Mouse (Mus musculus) mouse embryonic stem cell (cell line): ENCODE measurements around the gene Fancd2.

Experiments used
- in situ Hi-C, 2 experiments: fragments of 300-500 bp; cut with MboI; formaldehyde crosslinking; loops; 1 replicate in 1 of 2; 3 replicates in 1 of 2; pipeline ENCODE4 v1.14.3; 2019 to 2020; ENCODE audit warnings: low sequenced_read_pairs in 2 of 2, low pct_unique_long_range_greater_than_20kb in 1 of 2, mixed read lengths in 1 of 2; ENCODE audit not compliant: unreplicated experiment in 1 of 2

Gene Fancd2

GRCm38 (mm10) chr6:113602821-113603220 is 71.3 kb downstream of the Fancd2 start:
- in situ Hi-C loops: no loop called here

GRCm38 (mm10) chr6:113603993-113604392 is 72.5 kb downstream of the Fancd2 start:
- in situ Hi-C loops: no loop called here

DNA sequence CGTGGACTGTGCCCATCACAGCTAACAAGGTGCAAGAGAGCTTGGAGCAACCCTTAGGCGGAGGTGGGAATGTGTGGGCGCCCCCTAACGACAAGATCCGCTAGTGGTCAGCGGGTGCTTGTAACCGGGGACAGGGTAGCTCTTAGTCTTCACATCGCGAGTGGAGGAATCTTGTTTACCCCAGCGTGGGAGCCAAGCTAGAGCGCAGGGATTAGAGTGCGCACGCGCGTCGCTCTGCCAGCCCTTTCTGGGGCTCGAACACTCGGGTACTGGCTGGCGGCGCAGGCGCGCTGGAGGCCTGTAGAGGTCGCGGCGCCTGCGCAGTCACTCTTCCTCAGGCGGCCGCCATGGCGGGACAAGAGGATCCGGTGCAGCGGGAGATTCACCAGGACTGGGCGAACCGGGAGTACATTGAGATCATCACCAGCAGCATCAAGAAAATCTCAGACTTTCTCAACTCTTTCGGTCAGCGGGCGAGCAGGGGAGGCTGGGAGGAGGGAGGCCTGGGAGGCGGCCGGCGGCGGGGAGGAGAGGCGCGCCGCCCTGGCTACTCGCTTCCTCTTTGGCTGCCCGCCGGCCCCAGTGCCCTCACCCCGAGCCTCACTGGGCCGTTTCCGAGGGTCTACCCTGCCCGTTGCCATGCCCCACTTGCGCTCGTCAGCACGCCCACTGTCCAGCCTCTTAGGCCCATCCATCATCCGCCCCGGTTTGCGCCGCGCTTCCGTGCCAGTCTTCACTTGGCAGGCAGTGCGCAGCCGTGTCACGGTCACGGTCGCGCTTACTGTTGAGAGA is 73.1 kb downstream of the Fancd2 start, which contains the start of gene Brk1:
TSS of gene Brk1 (plus strand) at position 341 of the 792 bp plus-strand sequence.
- in situ Hi-C loops: no loop called here

DNA sequence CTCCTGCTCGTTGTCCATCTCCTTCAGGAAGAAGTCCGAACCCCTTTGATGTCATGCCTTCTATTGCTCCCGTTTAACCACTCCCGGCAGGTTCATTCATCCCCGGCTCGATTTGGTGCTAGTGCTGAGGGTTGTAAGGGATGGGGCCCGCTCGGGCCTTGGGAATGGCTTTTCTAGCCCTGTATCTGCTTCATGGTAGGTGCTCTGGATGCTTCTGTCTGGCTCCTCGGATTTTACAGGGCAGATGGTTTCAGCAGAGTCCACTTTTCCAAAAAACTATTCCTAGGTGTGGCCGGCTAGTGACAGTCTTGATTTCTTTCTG is 73.7 kb downstream of the Fancd2 start:
- in situ Hi-C loops: no loop called here

GRCm38 (mm10) chr6:113608871-113609270 is 77.4 kb downstream of the Fancd2 start:
- in situ Hi-C loops: no loop called here

DNA sequence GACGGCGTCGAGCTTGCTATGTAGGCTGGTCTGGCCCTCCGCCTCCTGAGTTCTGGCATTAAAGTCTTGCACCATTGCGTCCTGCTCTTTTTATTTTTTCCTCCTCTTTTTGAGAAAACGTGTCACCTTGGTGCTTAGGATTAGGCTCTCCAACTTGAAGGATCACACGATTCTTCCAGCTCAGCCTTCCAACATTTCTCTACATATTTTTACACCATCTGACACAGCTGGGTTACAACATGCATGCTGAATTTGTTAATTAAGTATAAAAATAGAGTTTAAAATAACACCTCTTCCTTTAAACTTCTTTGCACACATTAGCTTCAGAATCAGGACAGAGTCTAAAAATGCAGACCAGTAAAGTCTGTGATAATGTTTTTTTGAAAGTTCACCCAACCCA is 77.8 kb downstream of the Fancd2 start:
- in situ Hi-C loops: no loop called here

DNA sequence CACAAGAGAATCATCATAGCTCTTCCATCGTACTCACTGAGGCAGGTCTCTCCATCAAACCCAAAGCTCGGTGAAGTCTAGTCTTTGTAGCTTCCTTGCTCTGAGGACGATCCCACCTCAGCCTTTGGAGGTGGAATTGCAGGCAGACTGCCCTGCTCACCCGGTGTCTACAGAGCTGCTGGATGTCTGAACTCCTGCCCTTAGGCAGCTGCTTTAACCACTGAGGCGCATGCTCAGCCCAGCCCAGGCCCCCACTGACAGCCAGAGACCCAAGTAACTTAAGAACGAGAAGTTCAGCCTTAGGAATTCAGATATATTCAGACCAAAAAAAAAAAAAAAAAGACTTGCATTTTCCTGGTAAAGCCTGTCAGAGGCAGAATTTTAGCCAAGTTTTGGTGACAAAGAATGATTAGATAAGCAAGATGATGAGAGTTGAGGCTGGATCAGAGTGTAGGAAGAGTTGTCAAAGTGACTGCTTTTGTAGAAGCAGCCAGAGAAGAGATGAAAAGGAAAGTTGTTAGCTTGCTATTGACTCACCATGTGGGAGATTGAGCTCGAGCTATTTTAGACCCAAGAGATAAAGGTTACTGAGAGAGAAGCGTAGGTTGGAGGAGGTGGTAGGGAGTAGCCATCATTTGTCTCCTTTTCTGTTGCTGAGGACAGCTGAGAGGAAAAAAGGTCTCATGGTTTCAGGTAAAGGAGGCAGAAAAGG is 80.9 kb downstream of the Fancd2 start:
- in situ Hi-C loops: no loop called here

DNA sequence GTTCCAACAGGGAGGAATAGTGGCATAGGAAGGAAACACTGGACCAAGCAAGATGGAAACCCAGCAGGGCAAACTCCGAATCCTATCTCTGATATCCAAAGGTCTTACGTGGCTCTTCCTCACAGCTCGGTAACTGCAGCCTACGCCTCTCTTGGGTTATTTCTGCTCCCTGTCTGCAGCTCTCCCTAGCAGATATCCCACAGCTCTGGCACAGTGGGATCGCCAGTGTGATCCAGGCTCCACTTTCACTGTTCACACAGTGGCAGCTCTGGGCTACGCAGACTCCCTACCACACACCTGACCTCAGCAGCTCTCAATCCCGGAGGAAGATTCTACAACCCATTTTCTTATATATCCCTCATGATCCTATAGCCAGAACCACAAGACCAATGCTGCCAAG is 82.7 kb downstream of the Fancd2 start:
- in situ Hi-C loops: no loop called here

DNA sequence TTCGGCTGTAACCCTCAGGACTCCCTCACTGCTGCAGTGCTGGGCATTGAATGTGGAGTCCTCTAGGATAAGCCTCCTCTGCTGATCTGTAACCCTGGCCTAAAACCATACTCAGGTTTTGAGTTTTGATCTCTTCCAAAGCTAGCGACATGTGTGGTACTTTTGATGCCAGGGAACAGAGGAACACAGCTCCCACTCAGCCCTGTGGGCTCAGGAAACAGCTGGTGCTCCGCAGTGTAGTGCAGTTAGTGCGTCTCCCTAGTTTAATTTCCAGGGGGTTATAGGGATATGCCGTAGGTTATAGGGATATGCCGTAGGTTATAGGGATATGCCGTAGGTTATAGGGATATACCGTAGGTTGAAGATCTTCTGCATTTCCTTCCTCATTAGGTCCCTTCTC is 83.5 kb downstream of the Fancd2 start:
- in situ Hi-C loops: no loop called here

- in situ Hi-C loops: no loop called here
These were observed 84.0 kb downstream of the Fancd2 start for GRCm38 (mm10) chr6:113615489-113615888.

GRCm38 (mm10) chr6:113623386-113623785 is 91.9 kb downstream of the Fancd2 start:
- in situ Hi-C loops: no loop called here

DNA sequence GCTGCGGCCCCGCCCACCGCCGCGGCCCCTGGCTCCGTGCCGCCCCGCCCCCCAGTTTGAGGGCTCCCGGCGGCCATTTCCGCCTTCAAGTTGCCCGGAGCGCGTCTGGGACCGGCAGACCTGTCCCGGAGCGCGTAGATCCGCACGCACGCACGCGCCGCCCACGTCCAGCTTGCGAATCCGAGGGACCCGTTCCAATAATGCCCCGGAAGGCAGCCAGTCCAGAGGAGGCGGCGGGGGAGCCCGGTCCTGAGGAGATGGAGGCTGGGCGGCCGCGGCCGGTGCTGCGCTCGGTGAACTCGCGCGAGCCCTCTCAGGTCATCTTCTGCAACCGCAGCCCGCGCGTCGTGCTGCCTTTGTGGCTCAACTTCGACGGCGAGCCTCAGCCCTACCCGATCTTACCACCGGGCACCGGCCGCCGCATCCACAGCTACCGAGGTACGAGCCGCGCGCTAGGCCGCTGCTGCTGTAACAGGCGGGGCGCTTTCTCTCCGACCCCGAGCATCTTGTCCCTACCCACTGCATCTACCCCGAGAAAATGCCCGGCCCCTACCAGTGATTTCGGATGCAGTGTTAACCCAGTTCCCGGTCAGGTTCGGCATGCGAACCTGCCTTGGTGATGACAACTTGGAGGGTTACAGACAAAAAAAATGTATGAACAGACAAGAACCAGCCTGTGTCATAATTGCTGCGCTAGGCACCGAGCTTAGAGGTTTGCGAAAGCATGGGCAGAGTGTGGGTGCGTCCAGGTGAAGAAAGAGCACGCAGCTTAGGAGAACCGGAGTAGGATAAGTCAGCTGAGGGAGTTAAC is 92.7 kb downstream of the Fancd2 start, which contains the start of gene Vhl:
TSS of gene Vhl (plus strand) at position 19 of the 811 bp plus-strand sequence.
- in situ Hi-C loops: no loop called here

GRCm38 (mm10) chr6:113624989-113625770 is 93.7 kb downstream of the Fancd2 start:
- in situ Hi-C loops: no loop called here

DNA sequence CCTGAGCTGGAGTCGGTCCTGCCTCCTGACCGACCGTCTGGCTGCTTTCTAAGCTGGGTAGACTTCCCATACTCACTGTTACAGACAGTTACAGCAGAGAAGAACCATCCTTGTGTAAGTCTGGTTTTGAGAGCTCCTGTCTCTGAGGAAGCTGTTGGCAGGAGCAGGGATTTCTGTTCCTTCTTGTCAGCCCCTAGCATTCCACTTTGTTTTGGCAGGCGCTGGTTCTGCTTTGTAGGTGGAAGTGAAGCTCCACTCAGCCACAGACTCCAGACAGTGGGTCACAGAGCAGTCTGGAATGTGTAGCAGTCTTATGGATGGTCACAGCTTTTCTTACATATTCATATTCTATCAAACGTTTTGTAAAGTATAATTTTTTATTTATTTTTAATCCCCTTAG is 98.8 kb downstream of the Fancd2 start:
- in situ Hi-C loops: no loop called here

DNA sequence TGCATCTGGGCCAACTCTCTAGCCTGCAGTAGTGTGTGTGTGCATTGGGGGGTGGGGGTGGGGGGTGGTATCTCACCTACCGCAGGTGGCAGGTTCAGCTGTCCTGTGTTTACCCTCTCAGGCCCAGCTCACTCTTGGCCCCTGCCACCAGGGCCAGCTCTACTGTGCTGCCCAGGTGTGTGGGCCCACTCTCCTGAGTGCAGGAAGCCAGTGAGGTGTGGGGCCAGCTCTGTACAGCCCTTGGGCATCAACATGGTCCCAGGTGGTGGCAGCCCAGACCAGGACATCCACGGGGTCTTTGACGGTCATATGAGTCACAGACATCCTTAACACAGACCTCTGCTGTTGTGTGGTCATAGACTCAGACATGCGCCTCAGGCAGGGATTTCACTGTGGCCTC is 101.4 kb downstream of the Fancd2 start:
- in situ Hi-C loops: no loop called here

DNA sequence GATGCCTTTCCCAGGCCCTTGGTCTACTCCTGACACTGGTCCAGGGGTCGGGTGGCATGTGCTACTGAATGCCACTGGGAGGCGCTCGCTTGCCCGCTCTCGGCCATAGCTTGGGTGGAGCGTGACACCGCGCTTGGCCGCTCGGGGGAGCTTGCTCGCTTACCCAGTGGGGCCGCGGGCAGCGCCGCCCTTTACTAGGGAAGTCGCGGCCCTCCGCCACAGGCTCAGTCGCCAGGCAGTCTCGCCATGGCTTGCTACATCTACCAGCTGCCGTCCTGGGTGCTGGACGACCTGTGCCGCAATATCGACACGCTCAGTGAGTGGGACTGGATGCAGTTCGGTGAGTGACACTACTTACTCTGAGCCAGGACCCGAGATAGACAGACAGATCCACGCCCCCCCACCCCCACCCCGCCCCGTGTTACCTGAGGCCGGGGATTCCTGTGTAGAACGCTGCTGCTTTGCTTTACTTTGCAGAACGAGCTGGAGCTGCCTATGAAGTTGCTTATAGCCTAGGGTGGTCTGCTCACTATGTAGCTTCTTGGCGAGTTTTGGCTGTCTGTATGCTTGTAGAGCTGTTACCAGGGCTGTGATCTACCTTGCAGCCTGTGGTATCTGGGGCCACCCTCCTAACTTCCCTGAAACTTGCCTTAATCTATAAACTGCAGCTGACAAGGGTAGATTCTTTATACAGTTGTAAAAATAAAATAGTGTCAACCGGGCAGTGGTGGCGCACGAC is 107.0 kb downstream of the Fancd2 start, which contains the start of gene Irak2:
TSS of gene Irak2 (plus strand) at position 166 of the 739 bp plus-strand sequence.
- in situ Hi-C loops: loop anchor here in 1 of 2 experiments (5.0 kb wide), 1 partner anchor 34 kb away; no protein-coding TSS in a partner anchor

DNA sequence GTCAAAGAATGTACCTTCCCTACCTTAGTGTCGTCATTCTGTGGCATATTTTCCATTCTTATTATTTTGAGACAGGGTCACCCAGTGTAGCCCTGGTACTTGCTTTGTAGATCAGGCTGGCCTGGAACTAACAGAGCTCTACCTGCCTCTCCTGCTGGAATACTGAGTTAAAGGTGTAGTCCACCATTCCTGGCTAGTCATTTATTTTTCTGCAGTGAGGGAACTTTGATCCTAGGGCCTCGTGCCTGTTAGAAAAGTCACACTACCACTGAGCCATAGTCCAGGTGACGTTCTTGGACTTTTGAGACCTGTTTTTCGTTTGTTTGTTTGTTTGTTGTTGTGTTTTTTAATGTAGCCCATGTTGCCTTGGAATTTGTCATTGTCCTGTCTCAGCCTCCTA is 107.7 kb downstream of the Fancd2 start:
- in situ Hi-C loops: loop anchor here in 1 of 2 experiments (5.0 kb wide), 1 partner anchor 33 kb away; no protein-coding TSS in a partner anchor

DNA sequence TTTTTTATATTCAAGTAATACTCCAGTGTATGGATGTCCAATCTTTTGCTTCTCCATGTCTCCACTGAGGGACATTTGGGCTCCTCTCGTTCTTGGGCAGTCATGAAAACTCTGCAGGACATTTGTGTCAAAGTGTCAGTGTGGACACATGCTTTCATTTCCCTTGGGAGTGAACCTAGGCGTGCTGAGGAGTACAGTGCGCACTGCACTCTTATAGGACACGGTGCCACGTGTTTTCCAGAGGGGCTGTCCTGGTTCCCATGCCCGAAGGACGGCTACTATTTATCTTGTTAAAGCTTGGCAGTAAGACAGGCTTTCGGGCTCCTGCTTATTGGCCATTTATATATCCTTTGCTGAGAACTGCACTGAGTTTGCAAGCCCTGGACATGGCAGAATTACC is 111.1 kb downstream of the Fancd2 start:
- in situ Hi-C loops: no loop called here
